Mouse (Mus musculus): ENCODE data around the gene Dnase2b.

Dnase2b gene

GRCm38 (mm10) chr3:146616533-146617283 is 1.3 kb upstream of the Dnase2b start:
- DNase-seq (ENCODE audit: low read depth, low spot score), result no peak

GRCm38 (mm10) chr3:146611821-146612220 is 3.6 kb downstream of the Dnase2b start:
- DNase-seq (ENCODE audit: low read depth, low spot score), result no peak

- no peak for DNase-seq (ENCODE audit: low read depth, low spot score)
These were observed 4.1 kb downstream of the Dnase2b start for GRCm38 (mm10) chr3:146611261-146611660.

GRCm38 (mm10) chr3:146610322-146610721 is 5.1 kb downstream of the Dnase2b start:
- DNase-seq (ENCODE audit: low read depth, low spot score), result no peak

- peak; percentile 18 for DNase-seq (ENCODE audit: low read depth, low spot score)
These were observed 8.0 kb downstream of the Dnase2b start for GRCm38 (mm10) chr3:146607368-146607767.

- no peak for DNase-seq (ENCODE audit: low read depth, low spot score)
These were observed 10.7 kb downstream of the Dnase2b start for GRCm38 (mm10) chr3:146604647-146605046.

GRCm38 (mm10) chr3:146602531-146602930 is 12.9 kb downstream of the Dnase2b start:
- DNase-seq (ENCODE audit: low read depth, low spot score), result no peak

- no peak for DNase-seq (ENCODE audit: low read depth, low spot score)
These were observed 14.2 kb downstream of the Dnase2b start for GRCm38 (mm10) chr3:146601205-146601604.

GRCm38 (mm10) chr3:146599198-146599900 is 16.0 kb downstream of the Dnase2b start:
- no peak for DNase-seq (ENCODE audit: low read depth, low spot score)

GRCm38 (mm10) chr3:146598411-146598810 is 17.0 kb downstream of the Dnase2b start:
- DNase-seq (ENCODE audit: low read depth, low spot score), result no peak

- DNase-seq (ENCODE audit: low read depth, low spot score), result no peak
These were observed 18.5 kb downstream of the Dnase2b start for GRCm38 (mm10) chr3:146596864-146597263.

- DNase-seq (ENCODE audit: low read depth, low spot score), result no peak
These were observed 19.0 kb downstream of the Dnase2b start for GRCm38 (mm10) chr3:146596387-146596786.

- no peak for DNase-seq (ENCODE audit: low read depth, low spot score)
These were observed 20.0 kb downstream of the Dnase2b start for GRCm38 (mm10) chr3:146595440-146595839.

- DNase-seq (ENCODE audit: low read depth, low spot score), result no peak
These were observed 23.8 kb downstream of the Dnase2b start for GRCm38 (mm10) chr3:146591601-146592000.

GRCm38 (mm10) chr3:146591159-146591558 is 24.2 kb downstream of the Dnase2b start:
- no peak for DNase-seq (ENCODE audit: low read depth, low spot score)

- DNase-seq (ENCODE audit: low read depth, low spot score), result no peak
These were observed 25.9 kb downstream of the Dnase2b start for GRCm38 (mm10) chr3:146589523-146589922.

- DNase-seq (ENCODE audit: low read depth, low spot score), result no peak
These were observed 28.8 kb downstream of the Dnase2b start for GRCm38 (mm10) chr3:146586616-146587015.

GRCm38 (mm10) chr3:146583908-146584307 is 31.5 kb downstream of the Dnase2b start:
- DNase-seq (ENCODE audit: low read depth, low spot score), result no peak

GRCm38 (mm10) chr3:146583478-146583877 is 31.9 kb downstream of the Dnase2b start:
- DNase-seq (ENCODE audit: low read depth, low spot score), result no peak

- no peak for DNase-seq (ENCODE audit: low read depth, low spot score)
These were observed 35.2 kb downstream of the Dnase2b start for GRCm38 (mm10) chr3:146580039-146580729.

GRCm38 (mm10) chr3:146577591-146577990 is 37.8 kb downstream of the Dnase2b start:
- DNase-seq (ENCODE audit: low read depth, low spot score), result no peak

GRCm38 (mm10) chr3:146571341-146571740 is 44.1 kb downstream of the Dnase2b start:
- no peak for DNase-seq (ENCODE audit: low read depth, low spot score)
